Mouse (Mus musculus): ENCODE measurements at regions not wholly inside any gene's neighbourhood (a gene's known extent, or its start where the extent isn't known, plus 50 kb on each side); places are given as distances from the start of the nearest gene placed in this dataset.

DNA sequence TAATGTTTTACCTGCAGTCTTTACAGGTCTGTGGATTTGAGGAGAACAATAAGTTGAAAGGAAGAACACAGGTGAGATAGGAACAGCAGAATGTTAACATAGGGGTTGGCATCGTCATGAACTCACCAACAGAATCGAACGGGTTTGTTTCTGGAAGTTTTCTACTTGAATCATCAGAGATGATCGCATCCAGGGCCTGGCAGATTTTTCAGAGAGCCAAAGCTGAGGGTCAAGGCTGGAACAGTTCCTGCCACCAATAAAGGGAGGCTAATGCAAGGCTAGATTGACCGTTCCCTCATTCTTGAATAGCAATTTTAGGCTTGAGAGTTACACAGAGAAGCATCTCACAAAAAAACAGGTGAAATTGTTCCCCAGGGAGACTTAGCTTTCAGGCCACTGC, 168.0 kb upstream of the Ubl3 start:
- Histone ChIP-seq H3K9me3 (replicated peaks; ENCODE audit: low read length) (peaks cover 10% of the 10 kb centered on the region), H3K4me2 (ENCODE audit: insufficient read depth, low read depth, poor library complexity, severe bottlenecking) (no peak overlapping the region), H3K79me2 (replicated peaks; ENCODE audit: control insufficient read depth, extremely low read depth, insufficient read depth, poor library complexity, severe bottlenecking) (no peaks in the 10 kb centered on the region), H3K36me3 (replicated peaks in 1 of 2; ENCODE audit: control insufficient read depth in 1 of 2, insufficient read depth in 1 of 2, low read length in 1 of 2) (no peaks in the 10 kb centered on the region), H3K27ac (ENCODE audit: insufficient read depth, low read depth) (no peak overlapping the region), H3K9ac (ENCODE audit: insufficient read depth, low read depth) (no peak overlapping the region), H3K4me3 (replicated peaks in 1 of 3; ENCODE audit: low read depth in 2 of 3, low read length in 2 of 3, poor library complexity in 1 of 3) (no peak overlapping the region), H3K4me1 (ENCODE audit: control insufficient read depth in 1 of 2, insufficient read depth in 2 of 2) (no peaks in the 10 kb centered on the region), H3K27me3 (replicated peaks) (no peaks in the 10 kb centered on the region)
- DNase-seq (ENCODE audit: extremely low read depth) = no peak
- TF ChIP-seq SMC3 (IDR thresholded peaks at IDR 0.05; ENCODE audit: low read depth, low read length) (no peak), POLR2AphosphoS2 (IDR thresholded peaks at IDR 0.05; ENCODE audit: low read depth, low read length) (no peak)
- dilution Hi-C loops (cut with MboI; ENCODE audit: extremely low pct_ligation_motif_present, extremely low pct_unique_long_range_greater_than_20kb, low sequenced_read_pairs) (no loop called here), in situ Hi-C loops (cut with MboI; ENCODE audit: low pct_ligation_motif_present, low pct_unique_long_range_greater_than_20kb, low sequenced_read_pairs) (no loop called here)

DNA sequence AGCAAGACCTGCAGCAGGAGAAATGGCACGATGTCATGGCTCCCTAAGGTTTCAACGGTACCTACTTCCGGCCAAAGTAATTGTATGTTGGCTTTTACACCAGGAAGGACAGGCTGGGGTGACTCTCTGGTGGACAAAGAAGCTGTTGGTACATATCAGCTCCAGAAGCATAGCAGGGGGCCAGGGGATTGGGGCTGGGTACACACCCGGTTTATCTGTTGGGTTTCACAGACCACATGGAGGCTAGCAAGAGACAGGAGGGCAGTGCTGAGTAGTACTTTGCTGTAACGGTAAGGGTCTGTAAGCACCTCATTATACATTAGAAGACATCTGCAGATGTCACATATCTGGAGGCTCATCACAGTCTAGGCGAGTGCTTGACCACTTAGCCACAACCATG, 164.0 kb upstream of the Ubl3 start:
- peaks cover 10% of the 10 kb centered on the region for H3K9me3 ChIP-seq (replicated peaks; ENCODE audit: low read length)
- H3K9ac ChIP-seq (ENCODE audit: insufficient read depth, low read depth) = no peak overlapping the region
- H3K79me2 ChIP-seq (replicated peaks; ENCODE audit: control insufficient read depth, extremely low read depth, insufficient read depth, poor library complexity, severe bottlenecking) = no peaks in the 10 kb centered on the region
- no peaks in the 10 kb centered on the region for H3K27me3 ChIP-seq (replicated peaks)
- H3K4me2 ChIP-seq (ENCODE audit: insufficient read depth, low read depth, poor library complexity, severe bottlenecking) = no peak overlapping the region
- no peak overlapping the region for H3K27ac ChIP-seq (ENCODE audit: insufficient read depth, low read depth)
- TF ChIP-seq RCOR1 (conservative IDR thresholded peaks at IDR 0.05; ENCODE audit: low read depth, low read length) (no peak), MEF2A (IDR thresholded peaks at IDR 0.05; ENCODE audit: borderline replicate concordance, low read depth, low read length) (no peak), ZKSCAN1 (IDR thresholded peaks at IDR 0.05; ENCODE audit: borderline replicate concordance, low read depth, low read length) (no peak), HCFC1 (IDR thresholded peaks at IDR 0.05; ENCODE audit: low read depth, low read length) (no peak), USF1 (IDR thresholded peaks at IDR 0.05; ENCODE audit: low read depth, low read length) (no peak), MYC (IDR thresholded peaks at IDR 0.05; ENCODE audit: low read depth, low read length) (no peak), ELF1 (IDR thresholded peaks at IDR 0.05; ENCODE audit: low read depth, low read length) (no peak), CHD1 (IDR thresholded peaks at IDR 0.05; ENCODE audit: low read depth, low read length) (no peak), POLR2AphosphoS2 (IDR thresholded peaks at IDR 0.05; ENCODE audit: low read depth, low read length) (no peak), NELFE (IDR thresholded peaks at IDR 0.05; ENCODE audit: low read depth, low read length) (no peak), MAZ (IDR thresholded peaks at IDR 0.05; ENCODE audit: low read depth, low read length) (no peak)
- dilution Hi-C loops (cut with MboI; ENCODE audit: extremely low pct_ligation_motif_present, extremely low pct_unique_long_range_greater_than_20kb, low sequenced_read_pairs) = no loop called here
- DNase-seq (ENCODE audit: extremely low read depth) = no peak
- in situ Hi-C loops (cut with MboI; ENCODE audit: low pct_ligation_motif_present, low pct_unique_long_range_greater_than_20kb, low sequenced_read_pairs) = no loop called here
- H3K36me3 ChIP-seq (replicated peaks in 1 of 2; ENCODE audit: control insufficient read depth in 1 of 2, insufficient read depth in 1 of 2, low read length in 1 of 2) = no peaks in the 10 kb centered on the region
- 0 out of 4 replicates have a peak, but pooled peaks cover 0 to 6% of the 10 kb centered on the region in 2 experiments for H3K4me1 ChIP-seq (ENCODE audit: control insufficient read depth in 1 of 2, insufficient read depth in 2 of 2)
- no peak overlapping the region for H3K4me3 ChIP-seq (replicated peaks in 1 of 3; ENCODE audit: low read depth in 2 of 3, low read length in 2 of 3, poor library complexity in 1 of 3)

DNA sequence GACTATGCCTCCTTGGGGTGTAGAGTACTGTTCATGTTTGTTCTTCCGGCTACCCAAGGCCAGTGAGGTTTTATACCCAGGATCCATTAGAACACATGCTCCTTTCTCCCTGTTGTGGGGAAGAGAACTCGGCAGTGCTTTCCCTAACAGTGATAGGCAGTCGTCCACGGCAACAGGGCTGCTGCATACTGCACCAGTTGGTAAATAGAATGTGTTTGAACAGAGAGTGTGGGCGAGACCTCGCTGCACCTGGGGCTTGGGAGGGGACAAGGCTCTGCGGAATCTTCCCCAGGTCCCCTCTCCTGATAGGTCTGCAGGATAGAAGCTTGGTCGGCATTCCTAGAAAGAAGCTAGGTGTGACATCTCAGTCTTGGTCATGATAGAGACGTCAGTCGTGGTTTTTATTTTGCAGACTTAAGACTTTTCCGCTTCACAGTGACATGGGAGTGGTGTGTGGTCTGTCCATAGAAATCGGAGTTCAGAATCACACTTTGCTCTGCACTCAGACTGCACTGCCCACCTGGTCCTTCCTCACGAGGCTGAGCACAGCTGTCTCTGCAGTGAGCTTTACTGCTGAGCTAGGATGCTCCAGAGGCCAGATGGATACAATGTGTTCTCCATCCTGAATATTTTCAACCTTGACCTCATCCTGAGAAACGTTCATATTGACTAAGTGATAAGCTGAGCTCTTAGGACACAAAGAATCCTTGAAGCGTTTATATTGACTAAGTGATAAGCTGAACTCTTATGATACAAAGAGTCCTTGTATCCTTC, 162.8 kb upstream of the Ubl3 start:
- H3K9me3 ChIP-seq (replicated peaks; ENCODE audit: low read length) = peaks cover 10% of the 10 kb centered on the region
- no peak overlapping the region for H3K27ac ChIP-seq (ENCODE audit: insufficient read depth, low read depth)
- dilution Hi-C loops (cut with MboI; ENCODE audit: extremely low pct_ligation_motif_present, extremely low pct_unique_long_range_greater_than_20kb, low sequenced_read_pairs) (no loop called here), in situ Hi-C loops (cut with MboI; ENCODE audit: low pct_ligation_motif_present, low pct_unique_long_range_greater_than_20kb, low sequenced_read_pairs) (no loop called here)
- TF ChIP-seq JUN (IDR thresholded peaks at IDR 0.05; ENCODE audit: insufficient read depth, low read depth, low read length) = no peak
- no peak for TF ChIP-seq PAX5 (IDR thresholded peaks at IDR 0.05; ENCODE audit: low read length)
- no peak for TF ChIP-seq CHD2 (IDR thresholded peaks at IDR 0.05; ENCODE audit: low read length)
- no peak for TF ChIP-seq MEF2A (IDR thresholded peaks at IDR 0.05; ENCODE audit: borderline replicate concordance, low read depth, low read length)
- no peak for TF ChIP-seq EP300 (IDR thresholded peaks at IDR 0.05; ENCODE audit: low read length)
- no peak for TF ChIP-seq POLR2AphosphoS2 (IDR thresholded peaks at IDR 0.05; ENCODE audit: low read depth, low read length)
- TF ChIP-seq MYC (IDR thresholded peaks at IDR 0.05; ENCODE audit: low read depth, low read length) = no peak
- no peak for TF ChIP-seq BHLHE40 (IDR thresholded peaks at IDR 0.05; ENCODE audit: low read depth, low read length)
- TF ChIP-seq RAD21 (IDR thresholded peaks at IDR 0.05; ENCODE audit: low read depth, low read length) = no peak
- no peak for TF ChIP-seq KAT2A (IDR thresholded peaks at IDR 0.05; ENCODE audit: insufficient replicate concordance, low read length)
- no peak for TF ChIP-seq MAX (IDR thresholded peaks at IDR 0.05; ENCODE audit: low read length)
- TF ChIP-seq CTCF (conservative IDR thresholded peaks at IDR 0.05 in 1 of 2, IDR thresholded peaks at IDR 0.05 in 1 of 2; ENCODE audit: low read depth in 2 of 2, low read length in 2 of 2) = no peak
- TF ChIP-seq JUND (conservative IDR thresholded peaks at IDR 0.05; ENCODE audit: low read depth, low read length) = no peak
- TF ChIP-seq NRF1 (IDR thresholded peaks at IDR 0.05; ENCODE audit: low read depth, low read length) = no peak
- no peak for TF ChIP-seq NELFE (IDR thresholded peaks at IDR 0.05; ENCODE audit: low read depth, low read length)
- no peaks in the 10 kb centered on the region for H3K27me3 ChIP-seq (replicated peaks)
- DNase-seq (ENCODE audit: extremely low read depth) = no peak
- no peak overlapping the region for H3K9ac ChIP-seq (ENCODE audit: insufficient read depth, low read depth)
- 0 out of 4 replicates have a peak, but pooled peaks cover 0 to 6% of the 10 kb centered on the region in 2 experiments for H3K4me1 ChIP-seq (ENCODE audit: control insufficient read depth in 1 of 2, insufficient read depth in 2 of 2)
- no peak overlapping the region for H3K4me3 ChIP-seq (replicated peaks in 1 of 3; ENCODE audit: low read depth in 2 of 3, low read length in 2 of 3, poor library complexity in 1 of 3)
- H3K4me2 ChIP-seq (ENCODE audit: insufficient read depth, low read depth, poor library complexity, severe bottlenecking) = no peak overlapping the region
- no peaks in the 10 kb centered on the region for H3K36me3 ChIP-seq (replicated peaks in 1 of 2; ENCODE audit: control insufficient read depth in 1 of 2, insufficient read depth in 1 of 2, low read length in 1 of 2)
- H3K79me2 ChIP-seq (replicated peaks; ENCODE audit: control insufficient read depth, extremely low read depth, insufficient read depth, poor library complexity, severe bottlenecking) = no peaks in the 10 kb centered on the region

All from CH12.LX (cell line).